Mouse (Mus musculus): ENCODE data around the gene Ghsr. TPM values are rescaled to one million over a fixed set of nuclear protein-coding genes. Genes with fewer than 3 reads are reported as not detected.

The Ghsr gene
- total RNA-seq (2014; rRNA removed) (0.23 and 0.33 TPM in 2 replicates), polyA plus RNA-seq (2015; fragmentation: Nextera tagmentation; extraction: Ambion mirVana) (0.04 and 0.15 TPM in 2 replicates)

DNA sequence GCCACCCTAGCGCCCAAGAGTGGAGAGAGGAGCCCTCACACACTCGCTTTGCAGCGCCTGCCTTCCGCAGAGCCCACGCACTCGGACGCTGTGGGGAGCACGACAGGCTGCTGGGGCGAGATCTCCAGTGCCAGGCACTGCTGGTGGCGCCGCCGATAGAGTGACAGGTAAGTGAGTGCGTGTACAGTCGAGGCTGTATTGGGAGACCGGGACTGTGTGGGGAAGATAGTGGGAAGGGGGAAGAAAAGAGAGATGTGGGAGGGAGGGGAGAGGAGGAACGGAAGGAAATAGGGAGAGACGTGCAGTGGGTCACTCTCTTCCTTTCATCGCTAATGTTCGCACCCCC lies at the start of gene Ghsr:
Gene Ghsr (plus strand): TSS at position 76 of the 346 bp plus-strand sequence.
- Histone ChIP-seq H3K27ac (ENCODE audit: low read depth, low read length) (no peak within 1 kb of the TSS), H3K9me3 (ENCODE audit: low read length) (no peaks in the 10 kb centered on the region), H3K9ac (0 out of 2 replicates have a peak within 1 kb of the TSS, but pooled peaks have one; percentile 31), H3K4me1 (ENCODE audit: insufficient read depth) (0 out of 2 replicates have a peak, but pooled peaks cover 7% of the 10 kb centered on the region), H3K36me3 (ENCODE audit: insufficient read depth) (no peaks in the 10 kb centered on the region), H3K27me3 (ENCODE audit: insufficient read depth, low read length) (peaks cover 52% of the 10 kb centered on the region), H3K4me2 (ENCODE audit: low read depth) (peak within 1 kb of the TSS; percentile 96), H3K4me3 (ENCODE audit: low read depth, low read length) (peak within 1 kb of the TSS; percentile 46)
- no peak for TF ChIP-seq CTCF (IDR thresholded peaks at IDR 0.05; ENCODE audit: low read depth)
- ATAC-seq: peak; percentile 57
- DNase-seq: peak; percentile 21
- WGBS: 2% methylated on average over 18 of the region's 19 CpGs

GRCm38 (mm10) chr3:27322591-27322990 lies 48.6 kb upstream of the Ghsr start:
- no peak overlapping the region for H3K4me3 ChIP-seq (ENCODE audit: low read depth, low read length)

GRCm38 (mm10) chr3:27323551-27323950 lies 47.6 kb upstream of the Ghsr start:
- WGBS: 61% methylated on average over 5 of the region's 5 CpGs
- no peak for DNase-seq
- Histone ChIP-seq H3K4me2 (ENCODE audit: low read depth) (no peak overlapping the region), H3K9ac (no peak overlapping the region), H3K4me1 (ENCODE audit: insufficient read depth) (no peaks in the 10 kb centered on the region), H3K36me3 (ENCODE audit: insufficient read depth) (no peaks in the 10 kb centered on the region), H3K9me3 (ENCODE audit: low read length) (no peaks in the 10 kb centered on the region), H3K4me3 (ENCODE audit: low read depth, low read length) (no peak overlapping the region), H3K27ac (ENCODE audit: low read depth, low read length) (no peak overlapping the region), H3K27me3 (ENCODE audit: insufficient read depth, low read length) (no peaks in the 10 kb centered on the region)
- TF ChIP-seq CTCF (IDR thresholded peaks at IDR 0.05; ENCODE audit: low read depth): no peak
- ATAC-seq: no peak

More at GRCm38 (mm10) chr3:27322591-27322990, 48.6 kb upstream of the Ghsr start:
- 85% methylated on average over 9 of the region's 9 CpGs for WGBS
- DNase-seq (no peak), ATAC-seq (no peak)
- Histone ChIP-seq H3K9ac (no peak overlapping the region), H3K27ac (ENCODE audit: low read depth, low read length) (no peak overlapping the region), H3K27me3 (ENCODE audit: insufficient read depth, low read length) (no peaks in the 10 kb centered on the region), H3K4me2 (ENCODE audit: low read depth) (no peak overlapping the region), H3K36me3 (ENCODE audit: insufficient read depth) (no peaks in the 10 kb centered on the region), H3K4me1 (ENCODE audit: insufficient read depth) (no peaks in the 10 kb centered on the region), H3K9me3 (ENCODE audit: low read length) (no peaks in the 10 kb centered on the region)
- TF ChIP-seq CTCF (IDR thresholded peaks at IDR 0.05; ENCODE audit: low read depth): no peak

GRCm38 (mm10) chr3:27326633-27327191 lies 44.4 kb upstream of the Ghsr start:
- TF ChIP-seq CTCF (IDR thresholded peaks at IDR 0.05; ENCODE audit: low read depth): no peak
- 66% methylated on average over 4 of the region's 4 CpGs for WGBS
- no peaks in the 10 kb centered on the region for H3K4me1 ChIP-seq (ENCODE audit: insufficient read depth)
- H3K9me3 ChIP-seq (ENCODE audit: low read length): no peaks in the 10 kb centered on the region
- no peak overlapping the region for H3K4me3 ChIP-seq (ENCODE audit: low read depth, low read length)
- ATAC-seq (no peak), DNase-seq (no peak)
- no peak overlapping the region for H3K4me2 ChIP-seq (ENCODE audit: low read depth)
- H3K27ac ChIP-seq (ENCODE audit: low read depth, low read length): no peak overlapping the region
- no peak overlapping the region for H3K9ac ChIP-seq
- no peaks in the 10 kb centered on the region for H3K36me3 ChIP-seq (ENCODE audit: insufficient read depth)
- H3K27me3 ChIP-seq (ENCODE audit: insufficient read depth, low read length): no peaks in the 10 kb centered on the region

- Histone ChIP-seq H3K27me3 (ENCODE audit: insufficient read depth, low read length) (no peaks in the 10 kb centered on the region), H3K9me3 (ENCODE audit: low read length) (no peaks in the 10 kb centered on the region), H3K9ac (no peak overlapping the region), H3K4me2 (ENCODE audit: low read depth) (no peak overlapping the region), H3K4me3 (ENCODE audit: low read depth, low read length) (no peak overlapping the region), H3K36me3 (ENCODE audit: insufficient read depth) (no peaks in the 10 kb centered on the region), H3K4me1 (ENCODE audit: insufficient read depth) (no peaks in the 10 kb centered on the region), H3K27ac (ENCODE audit: low read depth, low read length) (no peak overlapping the region)
- 86% methylated on average over 5 of the region's 5 CpGs for WGBS
- no peak for ATAC-seq
- no peak for DNase-seq
- TF ChIP-seq CTCF (IDR thresholded peaks at IDR 0.05; ENCODE audit: low read depth): no peak
Measured at GRCm38 (mm10) chr3:27330706-27331105, 40.4 kb upstream of the Ghsr start.

- Histone ChIP-seq H3K27ac (ENCODE audit: low read depth, low read length) (no peak overlapping the region), H3K9ac (no peak overlapping the region), H3K4me2 (ENCODE audit: low read depth) (no peak overlapping the region), H3K4me3 (ENCODE audit: low read depth, low read length) (no peak overlapping the region), H3K36me3 (ENCODE audit: insufficient read depth) (no peaks in the 10 kb centered on the region), H3K9me3 (ENCODE audit: low read length) (no peaks in the 10 kb centered on the region), H3K4me1 (ENCODE audit: insufficient read depth) (no peaks in the 10 kb centered on the region), H3K27me3 (ENCODE audit: insufficient read depth, low read length) (no peaks in the 10 kb centered on the region)
- ATAC-seq (no peak), DNase-seq (peak; percentile 66)
- 30% methylated on average over 6 of the region's 6 CpGs for WGBS
- peak; percentile 59 for TF ChIP-seq CTCF (IDR thresholded peaks at IDR 0.05; ENCODE audit: low read depth)
Measured at GRCm38 (mm10) chr3:27338437-27338836, 32.7 kb upstream of the Ghsr start.

- H3K4me2 ChIP-seq (ENCODE audit: low read depth): no peak overlapping the region
- no peak for TF ChIP-seq CTCF (IDR thresholded peaks at IDR 0.05; ENCODE audit: low read depth)
- ATAC-seq (no peak), DNase-seq (no peak)
- no peaks in the 10 kb centered on the region for H3K9me3 ChIP-seq (ENCODE audit: low read length)
- H3K9ac ChIP-seq: no peak overlapping the region
- no peak overlapping the region for H3K27ac ChIP-seq (ENCODE audit: low read depth, low read length)
- H3K4me1 ChIP-seq (ENCODE audit: insufficient read depth): no peaks in the 10 kb centered on the region
- WGBS: 83% methylated on average over 3 of the region's 3 CpGs
- no peak overlapping the region for H3K4me3 ChIP-seq (ENCODE audit: low read depth, low read length)
- H3K36me3 ChIP-seq (ENCODE audit: insufficient read depth): no peaks in the 10 kb centered on the region
- no peaks in the 10 kb centered on the region for H3K27me3 ChIP-seq (ENCODE audit: insufficient read depth, low read length)
Measured at GRCm38 (mm10) chr3:27338887-27339286, 32.3 kb upstream of the Ghsr start.
